Mouse (Mus musculus) cerebellum, adult (tissue): ENCODE data around the gene Glra3.

ENCODE experiments used
- ATAC-seq: cut with Nextera tagmentation; 2 replicates; pipeline ENCODE4 v1.9.2; 2017; ENCODE audit warnings: mild to moderate bottlenecking, moderate library complexity, mixed read lengths; ENCODE audit not compliant: insufficient number of reproducible peaks, low FRiP score, low TSS enrichment

The Glra3 gene

GRCm38 (mm10) chr8:55939870-55940525, at the start of gene Glra3:
TSS of gene Glra3 (plus strand) at chr8:55940460.
- ATAC-seq = peak; percentile 58; the same call in 1 of the 2 replicates

- ATAC-seq = no peak
Observed at GRCm38 (mm10) chr8:55906848-55907247, 33.4 kb upstream of the Glra3 start, which contains the start of gene Adam29. TSS of gene Adam29 (minus strand) at chr8:55906948.

- ATAC-seq = peak; percentile 40; the same call in 1 of the 2 replicates
Observed at GRCm38 (mm10) chr8:55940526-55940880, 243 bp downstream of the Glra3 start.

GRCm38 (mm10) chr8:55964759-55965320, 24.6 kb downstream of the Glra3 start:
- no peak for ATAC-seq

GRCm38 (mm10) chr8:55997859-55998258, 57.6 kb downstream of the Glra3 start:
- ATAC-seq = no peak

- no peak for ATAC-seq
Observed at GRCm38 (mm10) chr8:56054324-56054723, 114.1 kb downstream of the Glra3 start.

- no peak for ATAC-seq
Observed at GRCm38 (mm10) chr8:56063081-56063480, 122.8 kb downstream of the Glra3 start.

GRCm38 (mm10) chr8:56070486-56071254, 130.4 kb downstream of the Glra3 start:
- no peak for ATAC-seq

GRCm38 (mm10) chr8:56083654-56084053, 143.4 kb downstream of the Glra3 start:
- ATAC-seq = no peak

- ATAC-seq = no peak
Observed at GRCm38 (mm10) chr8:56094385-56094784, 154.1 kb downstream of the Glra3 start.

- ATAC-seq = no peak
Observed at GRCm38 (mm10) chr8:56110296-56110695, 170.0 kb downstream of the Glra3 start.

- ATAC-seq = no peak
Observed at GRCm38 (mm10) chr8:56129357-56129756, 189.1 kb downstream of the Glra3 start.

GRCm38 (mm10) chr8:56150697-56151096, 210.4 kb downstream of the Glra3 start:
- ATAC-seq = no peak

- ATAC-seq = no peak
Observed at GRCm38 (mm10) chr8:56151574-56151973, 211.3 kb downstream of the Glra3 start.

- no peak for ATAC-seq
Observed at GRCm38 (mm10) chr8:56158966-56159365, 218.7 kb downstream of the Glra3 start.
